Mouse (Mus musculus) heart, embryonic 16.5 days (tissue): ENCODE data around the gene Ccdc92b. TPM values are rescaled to one million over a fixed set of nuclear protein-coding genes. Genes with fewer than 3 reads are reported as not detected.

Experiments used
- ATAC-seq: fragments of 200-750 bp; cut with Nextera tagmentation; replicated peaks from 2 replicates; pipeline ENCODE4 v1.8.0; 2017; ENCODE audit warnings: moderate number of reproducible peaks; ENCODE audit not compliant: insufficient read depth, low FRiP score; ENCODE audit errors: extremely low read depth
- H3K27ac ChIP-seq: fragments of 300-500 bp; sonication (generic); 2 replicates; pipeline ENCODE4 v1.5.1; 2014; ENCODE audit warnings: mild to moderate bottlenecking, low read length, control low read depth, moderate library complexity
- H3K27me3 ChIP-seq: fragments of 300-500 bp; sonication (generic); 2 replicates; pipeline ENCODE4 v1.6.1; 2014; ENCODE audit warnings: low read length, mixed read lengths; ENCODE audit not compliant: control insufficient read depth, insufficient read depth
- H3K36me3 ChIP-seq: fragments of 300-500 bp; sonication (generic); 2 replicates; pipeline ENCODE4 v1.6.1; 2014; ENCODE audit not compliant: control insufficient read depth, insufficient read depth
- H3K4me1 ChIP-seq: fragments of 300-500 bp; sonication (generic); 2 replicates; pipeline ENCODE4 v1.6.1; 2014; ENCODE audit warnings: low read length, mixed read lengths; ENCODE audit not compliant: control insufficient read depth, insufficient read depth
- H3K4me2 ChIP-seq: fragments of 300-500 bp; sonication (generic); 2 replicates; pipeline ENCODE4 v1.6.1; 2014; ENCODE audit warnings: low read depth, mild to moderate bottlenecking, control low read depth, low read length
- H3K4me3 ChIP-seq: fragments of 300-500 bp; sonication (generic); 2 replicates; pipeline ENCODE4 v1.5.1; 2014; ENCODE audit warnings: mild to moderate bottlenecking, control low read depth, low read length
- H3K9ac ChIP-seq: fragments of 300-500 bp; sonication (generic); 2 replicates; pipeline ENCODE4 v1.6.1; 2014; ENCODE audit warnings: low read length, control low read depth
- H3K9me3 ChIP-seq: fragments of 300-500 bp; sonication (generic); replicated peaks from 2 replicates; pipeline ENCODE4 v1.6.1; 2016; ENCODE audit warnings: low read length; ENCODE audit not compliant: control insufficient read depth
- WGBS: fragments of 180-500 bp; shearing (Covaris S2); extraction: QIAGEN DNeasy Blood & Tissue Kit; methylation state at CpG from one replicate; pipeline ENCODE4 v1.1.7; 2014; 5-methylcytosine and 5-hydroxymethylcytosine counted together
- polyA plus RNA-seq: library from polyadenylated mRNA; unstranded; fragments of >200 nt; fragmentation: Nextera tagmentation; extraction: Ambion mirVana; gene quantifications from 2 replicates; pipeline ENCODE4 v1.2.1, GENCODE M21; 2015

Ccdc92b gene
- polyA plus RNA-seq, 1 experiment from 2014 or later = 0.34 TPM

- WGBS = 59% methylated on average over 10 of the region's 10 CpGs
- Histone ChIP-seq H3K4me2 (no peak overlapping the region), H3K4me3 (no peak overlapping the region), H3K9ac (no peak overlapping the region), H3K9me3 (no peaks in the 10 kb centered on the region), H3K4me1 (no peaks in the 10 kb centered on the region), H3K27me3 (peaks cover 26% of the 10 kb centered on the region), H3K36me3 (no peaks in the 10 kb centered on the region), H3K27ac (no peak overlapping the region)
- ATAC-seq = no peak
Observed at GRCm38 (mm10) chr11:74584946-74585723, 34.3 kb upstream of the Ccdc92b start.

DNA sequence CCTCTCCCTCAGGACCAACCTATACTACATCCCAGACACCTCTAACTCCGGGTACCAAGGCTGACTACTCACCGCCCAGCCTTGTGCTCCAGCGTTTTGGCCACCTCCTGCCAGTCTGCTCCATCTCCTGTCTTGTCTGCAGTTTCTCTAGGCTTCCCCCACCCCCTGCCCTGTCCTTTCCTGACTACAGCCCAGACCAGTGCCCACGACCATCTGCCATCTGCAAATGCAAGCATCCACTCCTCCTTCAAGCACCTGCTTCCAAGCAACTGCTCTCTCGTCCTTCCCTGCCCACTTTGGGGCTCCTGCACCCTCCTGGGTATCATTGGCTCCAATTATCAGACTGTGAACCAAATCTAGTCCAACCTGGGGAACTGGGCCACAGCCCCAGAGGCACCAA lies 33.0 kb upstream of the Ccdc92b start:
- Histone ChIP-seq H3K4me2 (no peak overlapping the region), H3K27me3 (peaks cover 38% of the 10 kb centered on the region), H3K4me1 (no peaks in the 10 kb centered on the region), H3K9ac (no peak overlapping the region), H3K4me3 (no peak overlapping the region), H3K9me3 (no peaks in the 10 kb centered on the region), H3K36me3 (no peaks in the 10 kb centered on the region), H3K27ac (no peak overlapping the region)
- ATAC-seq = no peak
- WGBS = 52% methylated on average over 5 of the region's 5 CpGs

- Histone ChIP-seq H3K4me2 (peak overlapping the region; percentile 57), H3K4me1 (no peaks in the 10 kb centered on the region), H3K36me3 (no peaks in the 10 kb centered on the region), H3K9ac (no peak overlapping the region), H3K27ac (no peak overlapping the region), H3K27me3 (peaks cover 51% of the 10 kb centered on the region), H3K9me3 (no peaks in the 10 kb centered on the region), H3K4me3 (peak overlapping the region; percentile 42)
- WGBS = 2% methylated on average over 64 of the region's 66 CpGs
- ATAC-seq = no peak
Observed at GRCm38 (mm10) chr11:74589401-74590238, 29.8 kb upstream of the Ccdc92b start.

- ATAC-seq = no peak
- H3K4me3 ChIP-seq = peak overlapping the region; percentile 42
- no peak overlapping the region for H3K27ac ChIP-seq
- peaks cover 51% of the 10 kb centered on the region for H3K27me3 ChIP-seq
- WGBS = 2% methylated on average over 25 of the region's 25 CpGs
- no peak overlapping the region for H3K9ac ChIP-seq
- no peaks in the 10 kb centered on the region for H3K9me3 ChIP-seq
- H3K4me1 ChIP-seq = no peaks in the 10 kb centered on the region
- no peaks in the 10 kb centered on the region for H3K36me3 ChIP-seq
- peak overlapping the region; percentile 57 for H3K4me2 ChIP-seq
Observed at GRCm38 (mm10) chr11:74590239-74590596, 29.2 kb upstream of the Ccdc92b start.

GRCm38 (mm10) chr11:74590691-74591090 lies 28.7 kb upstream of the Ccdc92b start:
- WGBS = 31% methylated on average over 13 of the region's 13 CpGs
- Histone ChIP-seq H3K9me3 (no peaks in the 10 kb centered on the region), H3K27ac (no peak overlapping the region), H3K27me3 (peaks cover 51% of the 10 kb centered on the region), H3K4me3 (no peak overlapping the region), H3K9ac (no peak overlapping the region), H3K36me3 (no peaks in the 10 kb centered on the region), H3K4me2 (no peak overlapping the region), H3K4me1 (no peaks in the 10 kb centered on the region)
- ATAC-seq = no peak

GRCm38 (mm10) chr11:74592246-74592645 lies 27.2 kb upstream of the Ccdc92b start:
- Histone ChIP-seq H3K27me3 (peaks cover 51% of the 10 kb centered on the region), H3K9me3 (no peaks in the 10 kb centered on the region), H3K4me2 (no peak overlapping the region), H3K9ac (no peak overlapping the region), H3K36me3 (no peaks in the 10 kb centered on the region), H3K27ac (no peak overlapping the region), H3K4me3 (no peak overlapping the region), H3K4me1 (no peaks in the 10 kb centered on the region)
- no peak for ATAC-seq
- 69% methylated on average over 3 of the region's 3 CpGs for WGBS

- ATAC-seq = no peak
Observed at GRCm38 (mm10) chr11:74597283-74597989, 22.0 kb upstream of the Ccdc92b start.

GRCm38 (mm10) chr11:74597990-74598337 lies 21.4 kb upstream of the Ccdc92b start:
- Histone ChIP-seq H3K27ac (no peak overlapping the region), H3K27me3 (peaks cover under 1% of the 10 kb centered on the region; the same call in 1 of the 2 replicates), H3K4me1 (no peaks in the 10 kb centered on the region), H3K9ac (no peak overlapping the region), H3K9me3 (0 out of 2 replicates have a peak, but pooled peaks cover 3% of the 10 kb centered on the region), H3K4me3 (no peak overlapping the region), H3K4me2 (no peak overlapping the region), H3K36me3 (no peaks in the 10 kb centered on the region)
- ATAC-seq = no peak

More at GRCm38 (mm10) chr11:74597283-74597989, 22.0 kb upstream of the Ccdc92b start:
- 64% methylated on average over 4 of the region's 4 CpGs for WGBS
- Histone ChIP-seq H3K4me2 (no peak overlapping the region), H3K9ac (no peak overlapping the region), H3K4me3 (no peak overlapping the region), H3K9me3 (0 out of 2 replicates have a peak, but pooled peaks cover 3% of the 10 kb centered on the region), H3K4me1 (no peaks in the 10 kb centered on the region), H3K27ac (no peak overlapping the region), H3K36me3 (no peaks in the 10 kb centered on the region), H3K27me3 (peaks cover 6% of the 10 kb centered on the region; the same call in 1 of the 2 replicates)
